Mouse (Mus musculus): Measurements from ENCODE around the gene G530012D18Rik.
"Not testable (repeated sequence)": the region's sequence is repeated elsewhere in the genome, so short reads cannot be mapped to it uniquely, and the experiment has no call there.

DNA sequence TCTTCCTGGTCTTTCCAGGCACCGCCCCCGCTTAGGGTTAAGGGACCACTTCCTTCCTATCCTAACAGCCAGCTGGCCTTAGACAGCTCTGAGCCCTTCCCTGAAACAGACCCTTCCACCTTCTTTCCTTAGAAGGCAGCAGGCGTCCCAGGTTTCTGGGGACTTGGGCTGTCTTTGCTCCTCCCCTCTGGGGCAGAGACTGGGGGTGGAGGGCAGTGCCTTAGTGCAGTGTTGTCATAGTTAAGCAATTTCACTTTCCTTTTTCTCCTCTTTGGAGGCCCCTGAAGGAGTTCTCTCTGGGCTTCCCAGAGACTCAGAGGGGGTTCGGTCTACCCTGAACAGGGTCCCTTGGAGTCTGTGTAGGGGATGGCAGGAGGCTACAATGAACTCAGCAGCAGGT lies 25.3 kb downstream of the G530012D18Rik start:
- not testable (repeated sequence) for TF ChIP-seq CTCF, EP300 (IDR thresholded peaks at IDR 0.05; ENCODE audit: low read depth)

All from liver, embryonic 14.5 days (tissue).